In genomic region chr19:46618322-46618721, GRCm38 (mm10) we compare ENCODE assay signal across 11 mouse cellular contexts. TPM values are rescaled to one million over a fixed set of nuclear protein-coding genes. Genes with fewer than 3 reads are reported as not detected.
A peak's percentile ranks its signal among the peaks of the same experiment; 100 is the strongest.
DNase-seq lines count a peak whose midpoint lies in the region; ATAC-seq lines count a peak whose summit lies in the region.
"Had no signal": no experiment of that assay in that cellular context is flagged by ENCODE, and none has a peak within 500 bp of the region (broad histone marks: within the 10 kb centered on the region; RNA-seq: fewer than 3 reads in every experiment).

No protein-coding gene starts in this region.

- no peak overlapping the region for H3K4me3 ChIP-seq in heart, embryonic 13.5 days
- H3K4me3 ChIP-seq in forebrain, embryonic 13.5 days = no peak overlapping the region
- H3K4me3 ChIP-seq: limb, embryonic 12.5 days had no signal

- H3K36me3 ChIP-seq in heart, embryonic 13.5 days = peaks cover 16% of the 10 kb centered on the region
- H3K36me3 ChIP-seq in forebrain, embryonic 13.5 days (ENCODE audit: poor library complexity, severe bottlenecking) = peaks cover 18% of the 10 kb centered on the region

- peak overlapping the region; percentile 98 for H3K27ac ChIP-seq in heart, embryonic 13.5 days (replicated peaks)
- H3K27ac ChIP-seq in forebrain, embryonic 13.5 days = peak overlapping the region; percentile 35; the same call in 1 of the 2 replicates
- H3K27ac ChIP-seq: limb, embryonic 12.5 days had no signal

- ATAC-seq in heart, embryonic 13.5 days (ENCODE audit: extremely low read depth, insufficient number of reproducible peaks, low FRiP score, low TSS enrichment) = no peak
- ATAC-seq in forebrain, embryonic 13.5 days = 0 out of 2 replicates have a peak, but pooled peaks have one; percentile 36

- no peak for DNase-seq in heart, postnatal 4 days
- DNase-seq in 416B (ENCODE audit: low read depth) = peak; percentile 90
- DNase-seq in lung, postnatal 10 days = peak; percentile 59
- no peak for DNase-seq in retina, postnatal 1 day
- DNase-seq in cerebellum, postnatal 36 days = no peak
- no peak for DNase-seq in urinary bladder, postnatal 4 days (ENCODE audit: low spot score in 2 of 2)

- no peaks in the 10 kb centered on the region for H3K27me3 ChIP-seq in heart, embryonic 13.5 days (replicated peaks)
- H3K27me3 ChIP-seq in forebrain, embryonic 13.5 days = no peaks in the 10 kb centered on the region
- H3K27me3 ChIP-seq: limb, embryonic 12.5 days had no signal

- no peak overlapping the region for H3K4me2 ChIP-seq in heart, embryonic 13.5 days
- H3K4me2 ChIP-seq in forebrain, embryonic 13.5 days = no peak overlapping the region
- H3K4me2 ChIP-seq: limb, embryonic 12.5 days had no signal

- WGBS in heart, embryonic 13.5 days = 66% methylated on average over 9 of the region's 9 CpGs
- 39% methylated on average over 9 of the region's 9 CpGs for WGBS in forebrain, embryonic 13.5 days

- peaks cover 89% of the 10 kb centered on the region for H3K4me1 ChIP-seq in heart, embryonic 13.5 days
- H3K4me1 ChIP-seq in forebrain, embryonic 13.5 days = peaks cover 49% of the 10 kb centered on the region

- H3K9me3 ChIP-seq in heart, embryonic 13.5 days = no peaks in the 10 kb centered on the region
- no peaks in the 10 kb centered on the region for H3K9me3 ChIP-seq in forebrain, embryonic 13.5 days (replicated peaks)
- H3K9me3 ChIP-seq: limb, embryonic 12.5 days had no signal

- no peak overlapping the region for H3K9ac ChIP-seq in heart, embryonic 13.5 days
- no peak overlapping the region for H3K9ac ChIP-seq in forebrain, embryonic 13.5 days
- H3K9ac ChIP-seq: limb, embryonic 12.5 days had no signal

RNA-seq across cellular contexts. Expression of gene Wbp1l, which starts 19.4 kb away (rescaled TPM):
- polyA plus RNA-seq in heart, embryonic 13.5 days (2015; fragmentation: Nextera tagmentation; extraction: Ambion mirVana) = 41.6 and 42.0 TPM in 2 replicates
- 10 to 100 TPM; 60.5 to 61.2 TPM for total RNA-seq in heart, postnatal 4 days (2021)
- 33.1 and 36.5 TPM in 2 replicates for polyA plus RNA-seq in forebrain, embryonic 13.5 days (2015; fragmentation: Nextera tagmentation; extraction: Ambion mirVana)

RNA-seq across cellular contexts. Expression of gene Sfxn2, which starts 45.2 kb away (rescaled TPM):
- 8.1 and 9.1 TPM in 2 replicates for polyA plus RNA-seq in heart, embryonic 13.5 days (2015; fragmentation: Nextera tagmentation; extraction: Ambion mirVana)
- 1 to 10 TPM; 4.6 to 6.4 TPM for total RNA-seq in heart, postnatal 4 days (2021)
- polyA plus RNA-seq in forebrain, embryonic 13.5 days (2015; fragmentation: Nextera tagmentation; extraction: Ambion mirVana) = 12.4 and 13.2 TPM in 2 replicates

RNA-seq across cellular contexts. Expression of gene Arl3, which starts 45.3 kb away (rescaled TPM):
- polyA plus RNA-seq in heart, embryonic 13.5 days (2015; fragmentation: Nextera tagmentation; extraction: Ambion mirVana) = 82.1 and 97.1 TPM in 2 replicates
- 10 to 100 TPM; 29.6 to 31.1 TPM for total RNA-seq in heart, postnatal 4 days (2021)
- 233 and 245 TPM in 2 replicates for polyA plus RNA-seq in forebrain, embryonic 13.5 days (2015; fragmentation: Nextera tagmentation; extraction: Ambion mirVana)

RNA-seq across cellular contexts. Expression of gene Cyp17a1, which starts 54.6 kb away (rescaled TPM):
- polyA plus RNA-seq in heart, embryonic 13.5 days (2015; fragmentation: Nextera tagmentation; extraction: Ambion mirVana) = 1.1 and 1.6 TPM in 2 replicates
- total RNA-seq in heart, postnatal 4 days (2021) = under 1 TPM in 1 of 2 experiments, not detected in 1; 0.23 TPM
- polyA plus RNA-seq in forebrain, embryonic 13.5 days (2015; fragmentation: Nextera tagmentation; extraction: Ambion mirVana) = not detected in 2 replicates
- polyA plus RNA-seq: cortical plate, adult 2 months; frontal cortex, adult 2 months; limb, embryonic 12.5 days had no signal

Comparison
In these comparisons a context has a peak if more than half of its experiments do, and no peak if none do; other contexts are left out.
1. DNase-seq: peak in 416B (single experiment) and lung, postnatal 10 days (single experiment); none in heart, postnatal 4 days (single experiment), retina, postnatal 1 day (single experiment), cerebellum, postnatal 36 days (0 of 2) and urinary bladder, postnatal 4 days (0 of 2).